Mouse (Mus musculus) kidney, embryonic 15.5 days (tissue): Measurements from ENCODE around the gene Xrcc5. TPM values are rescaled to one million over a fixed set of nuclear protein-coding genes. Genes with fewer than 3 reads are reported as not detected.

Experiments
- ATAC-seq: fragments of 200-750 bp; cut with Nextera tagmentation; replicated peaks from 2 replicates; pipeline ENCODE4 v1.8.0; 2017; ENCODE audit warnings: moderate TSS enrichment; ENCODE audit not compliant: low FRiP score
- H3K27ac ChIP-seq: fragments of 300-500 bp; sonication (generic); 2 replicates; pipeline ENCODE4 v1.5.1; 2015; ENCODE audit warnings: mild to moderate bottlenecking, inconsistent platforms
- H3K27me3 ChIP-seq: fragments of 300-500 bp; sonication (generic); 2 replicates; pipeline ENCODE4 v1.6.1; 2015; ENCODE audit warnings: inconsistent platforms
- H3K36me3 ChIP-seq: fragments of 300-500 bp; sonication (generic); 2 replicates; pipeline ENCODE4 v1.6.1; 2015; ENCODE audit warnings: inconsistent platforms
- H3K4me1 ChIP-seq: fragments of 300-500 bp; sonication (generic); 2 replicates; pipeline ENCODE4 v1.6.1; 2015; ENCODE audit warnings: inconsistent platforms
- H3K4me2 ChIP-seq: fragments of 300-500 bp; sonication (generic); 2 replicates; pipeline ENCODE4 v1.6.1; 2015; ENCODE audit warnings: moderate library complexity, mild to moderate bottlenecking, inconsistent platforms
- H3K4me3 ChIP-seq: fragments of 300-500 bp; sonication (generic); replicated peaks from 2 replicates; pipeline ENCODE4 v1.5.1; 2015; ENCODE audit warnings: mild to moderate bottlenecking, inconsistent platforms
- H3K9ac ChIP-seq: fragments of 300-500 bp; sonication (generic); 2 replicates; pipeline ENCODE4 v1.6.1; 2015; ENCODE audit warnings: mild to moderate bottlenecking, inconsistent platforms
- H3K9me3 ChIP-seq: fragments of 300-500 bp; sonication (generic); replicated peaks from 2 replicates; pipeline ENCODE4 v1.6.1; 2016; ENCODE audit warnings: inconsistent platforms
- WGBS: fragments of 180-500 bp; shearing (Covaris S2); methylation state at CpG from one replicate; pipeline ENCODE4 v1.1.7; 2015; ENCODE audit warnings: mixed read lengths; 5-methylcytosine and 5-hydroxymethylcytosine counted together
- polyA plus RNA-seq: library from polyadenylated mRNA; unstranded; fragments of >200 nt; fragmentation: Nextera tagmentation; extraction: Ambion mirVana; gene quantifications from 2 replicates; pipeline ENCODE4 v1.2.1, GENCODE M21; 2015

Xrcc5 gene
- polyA plus RNA-seq, result 54.5 and 59.4 TPM in 2 replicates

DNA sequence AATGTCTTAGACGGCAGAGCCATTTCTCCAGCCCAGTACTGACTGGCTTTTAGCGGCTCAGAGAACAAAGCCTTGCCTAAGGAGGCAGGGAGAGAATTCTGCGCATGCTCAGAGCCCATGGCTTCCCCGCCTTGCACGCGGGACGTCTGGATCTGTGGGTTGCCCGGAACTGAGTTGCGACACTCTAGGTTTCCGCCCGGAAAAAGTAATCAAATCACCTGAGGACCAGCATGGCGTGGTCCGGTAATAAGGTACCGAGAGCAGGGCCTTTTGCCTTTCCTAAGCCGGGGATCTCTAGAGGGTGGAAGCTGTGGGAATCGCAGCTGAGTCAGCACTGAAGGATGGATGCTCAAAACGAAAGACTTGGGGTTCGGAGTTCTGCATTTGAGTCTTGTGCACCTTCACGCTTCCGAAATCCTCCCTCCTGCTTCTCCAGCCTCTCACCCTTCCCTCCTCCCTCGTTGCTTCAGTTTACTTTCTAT is at the start of gene Xrcc5:
TSS of gene Xrcc5 (plus strand) at position 105 of the 482 bp plus-strand sequence.
- Histone ChIP-seq H3K36me3 (peaks cover 11% of the 10 kb centered on the region), H3K4me1 (peaks cover 13% of the 10 kb centered on the region; the same call in 1 of the 2 replicates), H3K9ac (peak within 1 kb of the TSS; percentile 68), H3K27ac (peak within 1 kb of the TSS; percentile 95), H3K27me3 (no peaks in the 10 kb centered on the region), H3K4me2 (peak within 1 kb of the TSS; percentile 68), H3K9me3 (no peaks in the 10 kb centered on the region), H3K4me3 (peak within 1 kb of the TSS; percentile 70)
- WGBS, result 0% methylated on average over 21 of the region's 21 CpGs
- peak; percentile 99 for ATAC-seq

DNA sequence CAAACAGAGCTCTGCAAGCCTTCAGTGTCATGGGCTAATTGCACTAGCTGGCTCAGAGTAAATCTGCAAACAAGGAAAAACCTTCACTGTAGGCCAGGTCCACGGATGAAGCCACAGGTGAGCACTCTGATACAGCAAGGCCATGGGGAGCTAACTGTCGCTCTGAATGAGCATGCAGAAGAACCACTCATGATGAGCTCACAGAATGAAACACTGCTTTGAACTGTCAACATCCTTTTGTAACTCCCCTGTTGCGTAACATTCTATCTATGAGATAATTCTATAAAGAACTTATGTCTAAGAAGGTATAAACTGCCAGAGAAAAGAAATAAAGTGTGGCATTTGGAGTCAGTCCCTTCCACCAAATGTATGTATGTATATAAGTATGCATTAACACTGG is 44.1 kb upstream of the Xrcc5 start:
- Histone ChIP-seq H3K4me3 (no peak overlapping the region), H3K27ac (no peak overlapping the region), H3K9ac (no peak overlapping the region), H3K4me1 (no peaks in the 10 kb centered on the region), H3K27me3 (no peaks in the 10 kb centered on the region), H3K9me3 (no peaks in the 10 kb centered on the region), H3K4me2 (no peak overlapping the region), H3K36me3 (peaks cover 36% of the 10 kb centered on the region)
- 95% methylated on average over 3 of the region's 3 CpGs for WGBS
- ATAC-seq, result no peak

GRCm38 (mm10) chr1:72278085-72278484 is 29.1 kb upstream of the Xrcc5 start:
- WGBS, result 89% methylated on average over 3 of the region's 3 CpGs
- Histone ChIP-seq H3K4me2 (no peak overlapping the region), H3K27me3 (no peaks in the 10 kb centered on the region), H3K4me1 (peaks cover 8% of the 10 kb centered on the region; the same call in 1 of the 2 replicates), H3K27ac (no peak overlapping the region), H3K36me3 (peaks cover 40% of the 10 kb centered on the region), H3K9me3 (no peaks in the 10 kb centered on the region), H3K4me3 (no peak overlapping the region), H3K9ac (no peak overlapping the region)
- ATAC-seq, result no peak

DNA sequence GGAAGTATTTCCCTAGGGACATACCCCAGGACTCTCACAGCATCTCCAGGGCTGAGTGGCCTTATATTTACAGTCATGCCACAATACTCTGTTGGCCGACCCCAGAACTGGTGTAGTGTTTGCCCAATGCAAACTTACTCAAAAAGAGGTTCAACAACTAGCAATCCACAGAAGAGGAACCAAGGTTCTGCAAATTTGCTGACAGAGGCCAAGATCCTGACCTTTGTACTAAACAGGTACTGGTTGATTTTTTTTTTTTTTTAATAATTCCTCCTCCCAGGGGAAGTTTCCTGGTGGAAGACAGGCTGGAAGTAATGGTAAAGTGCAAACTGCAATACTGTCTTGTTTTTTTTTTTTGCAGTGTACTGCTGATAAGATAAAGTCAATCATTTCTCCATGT is 24.6 kb upstream of the Xrcc5 start:
- H3K9ac ChIP-seq, result no peak overlapping the region
- no peak overlapping the region for H3K27ac ChIP-seq
- H3K27me3 ChIP-seq, result peaks cover 11% of the 10 kb centered on the region; the same call in 1 of the 2 replicates
- H3K36me3 ChIP-seq, result no peaks in the 10 kb centered on the region
- ATAC-seq, result no peak
- H3K4me1 ChIP-seq, result peaks cover 23% of the 10 kb centered on the region
- 84% methylated on average over 1 of the region's 1 CpGs for WGBS
- no peak overlapping the region for H3K4me3 ChIP-seq
- no peak overlapping the region for H3K4me2 ChIP-seq
- no peaks in the 10 kb centered on the region for H3K9me3 ChIP-seq

DNA sequence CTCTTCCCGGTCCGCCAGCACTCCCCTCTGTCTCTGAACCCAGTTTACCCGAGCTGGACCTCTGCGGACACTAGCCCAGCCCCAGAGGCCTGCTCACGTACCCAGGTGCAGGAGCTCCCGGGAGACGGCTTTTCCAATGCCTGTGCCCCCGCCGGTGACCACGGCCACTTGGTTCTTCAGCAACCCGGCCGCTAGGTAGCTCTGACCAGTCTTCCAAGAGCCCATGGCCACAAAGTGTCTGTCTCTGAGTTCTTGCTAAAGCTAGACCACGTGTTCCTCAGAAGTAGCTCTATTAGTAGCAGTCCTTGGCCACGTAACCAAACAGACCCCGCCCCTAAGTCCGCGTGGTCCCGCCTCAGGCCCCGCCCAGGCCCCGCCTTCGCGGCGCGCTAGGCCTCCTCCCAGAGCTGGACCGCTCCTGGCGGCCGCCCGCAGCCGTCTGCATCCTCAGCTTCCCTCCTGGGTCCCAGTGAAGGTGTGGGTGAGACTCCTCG is 23.2 kb upstream of the Xrcc5 start, which contains the start of the genes Pecr and Tmem169:
TSS of gene Pecr (minus strand) at position 323 of the 494 bp plus-strand sequence.
TSS of gene Tmem169 (plus strand) at position 378 of the 494 bp plus-strand sequence.
- peak; percentile 99 for ATAC-seq
- Histone ChIP-seq H3K4me3 (peak within 1 kb of the TSS; percentile 56), H3K27me3 (peaks cover 11% of the 10 kb centered on the region; the same call in 1 of the 2 replicates), H3K36me3 (no peaks in the 10 kb centered on the region), H3K4me2 (peak within 1 kb of the TSS; percentile 62), H3K4me1 (peaks cover 23% of the 10 kb centered on the region), H3K27ac (peak within 1 kb of the TSS; percentile 49), H3K9me3 (no peaks in the 10 kb centered on the region), H3K9ac (peak within 1 kb of the TSS; percentile 47)
- WGBS, result under 1% methylated on average over 30 of the region's 30 CpGs

DNA sequence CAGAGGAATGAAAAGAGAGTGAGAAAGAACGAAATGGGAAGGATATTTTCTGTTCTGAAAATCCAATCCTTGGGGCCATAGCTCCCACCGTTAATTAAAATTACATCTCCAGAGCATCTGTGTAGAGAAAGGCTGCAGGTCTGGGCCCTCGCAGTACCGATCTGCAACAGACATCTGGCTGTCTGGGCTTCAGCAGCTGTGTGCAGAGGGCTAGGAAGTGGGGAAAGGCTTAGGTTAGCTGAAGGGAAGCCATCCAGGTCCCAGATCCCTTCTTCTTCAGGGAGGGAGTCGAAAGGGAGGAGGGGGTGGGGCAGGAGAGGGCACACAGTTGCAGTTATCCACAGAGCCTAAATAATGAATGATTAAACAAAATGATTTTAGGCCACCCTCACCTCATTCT is 22.7 kb upstream of the Xrcc5 start:
- 0 out of 2 replicates have a peak, but pooled peaks have one; percentile 26 for ATAC-seq
- Histone ChIP-seq H3K27me3 (peaks cover 11% of the 10 kb centered on the region; the same call in 1 of the 2 replicates), H3K4me1 (peaks cover 23% of the 10 kb centered on the region), H3K9ac (0 out of 2 replicates have a peak overlapping the region, but pooled peaks have one; percentile 29), H3K9me3 (no peaks in the 10 kb centered on the region), H3K36me3 (no peaks in the 10 kb centered on the region), H3K27ac (no peak overlapping the region), H3K4me2 (peak overlapping the region; percentile 62), H3K4me3 (peak overlapping the region; percentile 56)
- WGBS, result 6% methylated on average over 5 of the region's 5 CpGs

GRCm38 (mm10) chr1:72286904-72287303 is 20.3 kb upstream of the Xrcc5 start:
- peak overlapping the region; percentile 74 for H3K27ac ChIP-seq
- no peaks in the 10 kb centered on the region for H3K36me3 ChIP-seq
- 22% methylated on average over 5 of the region's 5 CpGs for WGBS
- H3K4me2 ChIP-seq, result no peak overlapping the region
- H3K4me3 ChIP-seq, result no peak overlapping the region
- H3K4me1 ChIP-seq, result peaks cover 23% of the 10 kb centered on the region
- H3K27me3 ChIP-seq, result peaks cover 11% of the 10 kb centered on the region; the same call in 1 of the 2 replicates
- no peaks in the 10 kb centered on the region for H3K9me3 ChIP-seq
- 0 out of 2 replicates have a peak overlapping the region, but pooled peaks have one; percentile 1 for H3K9ac ChIP-seq
- ATAC-seq, result no peak

GRCm38 (mm10) chr1:72287893-72288292 is 19.3 kb upstream of the Xrcc5 start:
- 78% methylated on average over 4 of the region's 4 CpGs for WGBS
- no peak overlapping the region for H3K4me3 ChIP-seq
- no peaks in the 10 kb centered on the region for H3K36me3 ChIP-seq
- H3K27ac ChIP-seq, result peak overlapping the region; percentile 84
- no peak; the same call in 1 of the 2 replicates for ATAC-seq
- peaks cover 16% of the 10 kb centered on the region for H3K4me1 ChIP-seq
- H3K9ac ChIP-seq, result no peak overlapping the region
- H3K9me3 ChIP-seq, result no peaks in the 10 kb centered on the region
- peaks cover 11% of the 10 kb centered on the region; the same call in 1 of the 2 replicates for H3K27me3 ChIP-seq
- H3K4me2 ChIP-seq, result no peak overlapping the region

DNA sequence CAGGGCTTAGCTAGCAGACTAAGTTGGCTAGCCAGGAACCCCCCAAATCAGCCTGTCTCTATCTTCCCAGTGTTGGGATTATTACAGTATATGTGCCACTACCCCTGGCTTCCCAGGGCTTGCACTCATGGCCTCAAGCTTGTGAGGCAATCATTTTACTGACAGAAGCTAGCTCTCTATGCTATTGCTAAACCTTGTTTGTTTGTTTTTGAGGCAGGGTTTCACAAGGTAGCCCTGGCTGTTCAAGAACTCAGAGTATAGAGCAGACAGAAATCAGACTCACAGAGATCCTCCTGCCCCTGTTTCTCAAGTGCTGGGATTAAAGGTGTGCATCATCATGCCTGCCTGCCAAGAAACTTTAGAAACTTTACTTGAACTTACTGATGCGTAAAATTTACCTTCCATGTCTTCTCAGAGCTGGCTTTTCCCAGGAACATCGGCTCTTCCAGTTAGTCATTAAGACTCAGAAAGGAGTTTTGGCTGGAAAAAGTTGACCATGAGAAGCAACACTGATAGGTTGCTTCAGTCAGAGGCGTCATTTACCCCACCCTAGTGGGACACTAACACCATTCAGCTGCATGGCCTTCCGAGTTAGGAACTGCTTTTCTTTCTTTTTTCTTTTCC is 18.6 kb upstream of the Xrcc5 start:
- H3K4me2 ChIP-seq, result no peak overlapping the region
- peaks cover 11% of the 10 kb centered on the region; the same call in 1 of the 2 replicates for H3K27me3 ChIP-seq
- H3K27ac ChIP-seq, result peak overlapping the region; percentile 84
- no peaks in the 10 kb centered on the region for H3K9me3 ChIP-seq
- no peak overlapping the region for H3K9ac ChIP-seq
- H3K36me3 ChIP-seq, result no peaks in the 10 kb centered on the region
- H3K4me3 ChIP-seq, result no peak overlapping the region
- 65% methylated on average over 4 of the region's 4 CpGs for WGBS
- peaks cover 16% of the 10 kb centered on the region for H3K4me1 ChIP-seq
- no peak for ATAC-seq

DNA sequence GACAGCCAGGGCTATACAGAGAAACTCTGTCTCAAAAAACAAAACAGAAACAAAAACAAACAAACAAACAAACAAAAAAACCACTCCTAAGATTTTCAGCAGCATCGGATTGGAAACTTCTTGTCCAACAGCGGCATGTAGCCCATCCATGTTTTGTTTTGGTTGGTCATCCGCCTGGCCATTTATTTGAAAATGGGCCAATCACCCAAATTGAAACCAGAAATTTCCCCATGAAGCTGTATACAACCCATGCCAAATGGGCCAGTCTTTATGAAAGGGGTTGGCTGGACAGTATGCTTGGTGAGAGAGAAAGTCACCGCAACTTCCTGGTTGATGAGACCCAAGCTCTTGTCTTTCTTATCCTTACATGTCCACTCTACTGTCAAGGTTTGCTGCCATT is 16.3 kb upstream of the Xrcc5 start:
- no peaks in the 10 kb centered on the region for H3K27me3 ChIP-seq
- ATAC-seq, result no peak
- H3K36me3 ChIP-seq, result no peaks in the 10 kb centered on the region
- H3K9me3 ChIP-seq, result no peaks in the 10 kb centered on the region
- H3K9ac ChIP-seq, result no peak overlapping the region
- no peak overlapping the region for H3K4me2 ChIP-seq
- no peak overlapping the region for H3K27ac ChIP-seq
- no peak overlapping the region for H3K4me3 ChIP-seq
- WGBS, result 95% methylated on average over 4 of the region's 4 CpGs
- peaks cover 11% of the 10 kb centered on the region for H3K4me1 ChIP-seq

GRCm38 (mm10) chr1:72291421-72291820 is 15.8 kb upstream of the Xrcc5 start:
- Histone ChIP-seq H3K9me3 (no peaks in the 10 kb centered on the region), H3K4me1 (peaks cover 9% of the 10 kb centered on the region), H3K27me3 (no peaks in the 10 kb centered on the region), H3K27ac (no peak overlapping the region), H3K4me3 (no peak overlapping the region), H3K36me3 (no peaks in the 10 kb centered on the region), H3K9ac (no peak overlapping the region), H3K4me2 (no peak overlapping the region)
- WGBS, result 93% methylated on average over 4 of the region's 4 CpGs
- ATAC-seq, result no peak

DNA sequence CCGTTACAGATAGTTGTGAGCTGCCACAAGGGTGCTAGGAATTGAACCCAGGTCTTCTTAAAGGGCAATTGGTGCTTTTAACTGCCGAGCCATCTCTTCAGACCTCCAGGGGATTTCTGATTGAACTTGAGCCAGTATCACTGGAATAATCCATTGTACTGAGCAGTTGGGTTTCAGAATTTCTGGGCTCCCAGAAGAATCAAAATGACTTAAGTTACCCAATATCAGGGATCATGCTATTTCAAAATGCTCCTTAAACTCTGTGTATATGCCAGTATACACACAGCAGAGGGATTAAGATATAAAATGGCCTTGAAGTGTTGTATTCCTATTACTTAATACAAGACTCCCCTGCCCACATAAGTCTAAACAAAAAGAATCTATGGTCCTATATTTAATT is 15.3 kb upstream of the Xrcc5 start:
- H3K4me1 ChIP-seq, result peaks cover 4% of the 10 kb centered on the region
- no peak overlapping the region for H3K9ac ChIP-seq
- WGBS, result 88% methylated on average over 2 of the region's 2 CpGs

More for the DNA sequence above, 15.3 kb upstream of the Xrcc5 start:
- Histone ChIP-seq H3K9me3 (no peaks in the 10 kb centered on the region), H3K27ac (no peak overlapping the region), H3K4me3 (no peak overlapping the region), H3K36me3 (no peaks in the 10 kb centered on the region), H3K27me3 (no peaks in the 10 kb centered on the region), H3K4me2 (no peak overlapping the region)
- ATAC-seq, result no peak
